Mouse (Mus musculus): Measurements from ENCODE around the gene Carmil2.

DNA sequence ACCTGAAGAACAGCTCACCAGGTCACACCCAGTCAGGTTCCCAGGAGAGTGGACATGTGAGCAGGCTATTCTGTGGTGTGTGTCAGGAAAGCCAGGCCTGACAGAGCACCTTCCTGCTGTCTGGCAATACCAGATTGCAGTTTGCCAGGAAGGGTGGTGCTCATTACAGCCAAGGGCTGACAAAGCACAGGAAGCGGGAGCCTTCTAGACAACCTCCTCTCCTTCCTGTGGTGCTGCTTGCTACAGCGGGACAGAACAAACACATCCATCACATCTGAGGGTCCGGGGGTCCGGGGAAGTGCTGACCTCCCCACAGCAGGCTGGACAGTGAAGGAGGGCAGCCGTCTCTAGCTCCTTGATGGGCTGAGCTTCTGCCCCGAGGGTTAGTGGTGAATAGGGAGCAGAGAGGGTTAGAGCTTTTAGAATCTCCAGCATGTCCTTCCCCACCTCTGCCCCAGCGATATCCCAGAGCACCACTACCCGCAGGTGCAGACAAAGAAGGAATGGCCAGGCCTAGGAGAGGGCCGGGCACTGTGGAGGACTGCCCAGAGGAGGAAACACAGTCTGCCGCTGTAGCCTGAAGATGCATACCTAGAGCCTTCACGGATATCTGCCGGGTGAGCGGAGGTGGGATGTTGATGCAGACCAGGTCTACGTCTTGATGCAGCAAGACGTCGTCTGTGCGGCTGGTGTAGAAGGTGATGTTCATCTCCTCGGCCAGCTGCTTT is 41.5 kb downstream of the Carmil2 start:
- no peak for TF ChIP-seq CTCF (IDR thresholded peaks at IDR 0.05; ENCODE audit: borderline replicate concordance, insufficient read depth, low read length)
- TF ChIP-seq POLR2A (IDR thresholded peaks at IDR 0.05; ENCODE audit: low read depth, low read length): no peak

Measured in embryonic fibroblast, embryonic 13.5 days (primary cell).